Mouse (Mus musculus): Measurements from ENCODE around the gene Gja10.

GRCm38 (mm10) chr4:32651669-32652068 is 49.1 kb upstream of the Gja10 start:
- TF ChIP-seq POLR2A (IDR thresholded peaks at IDR 0.05; ENCODE audit: borderline replicate concordance, insufficient read depth, low read length) (no peak), CTCF (IDR thresholded peaks at IDR 0.05; ENCODE audit: borderline replicate concordance, insufficient read depth, low read depth, low read length) (no peak)

All from cerebellum, adult 2 months (tissue).